Mouse (Mus musculus) lung, adult 2 months (tissue): ENCODE measurements around the gene Map6. TPM values are rescaled to one million over a fixed set of nuclear protein-coding genes. Genes with fewer than 3 reads are reported as not detected.

Experiments used
- DNase-seq: peaks from one replicate; pipeline ENCODE4 v3.0.0; 2022
- H3K4me1 ChIP-seq: fragments of 200-500 bp; 2 replicates; pipeline ENCODE4 v1.6.1; 2011; ENCODE audit warnings: low read length; ENCODE audit not compliant: control insufficient read depth, insufficient read depth
- H3K4me3 ChIP-seq: fragments of 200-500 bp; replicated peaks from 2 replicates; pipeline ENCODE3; 2011; ENCODE audit warnings: low read depth, mild to moderate bottlenecking, control low read depth, low read length; ENCODE audit errors: extremely low read depth
- CTCF ChIP-seq: fragments of 200-500 bp; IDR thresholded peaks from 2 replicates; pipeline ENCODE4 v1.5.1; 2011; ENCODE audit warnings: mild to moderate bottlenecking, low read length, control low read depth; ENCODE audit not compliant: insufficient read depth
- POLR2A ChIP-seq: fragments of 200-500 bp; IDR thresholded peaks from 2 replicates; pipeline ENCODE4 v1.6.1; 2011; ENCODE audit warnings: low read depth, mild to moderate bottlenecking, control low read depth, low read length, borderline replicate concordance; ENCODE audit errors: extremely low read depth
- WGBS: fragments of 180-500 bp; shearing (Covaris S2); methylation state at CpG from one replicate; pipeline ENCODE4 v1.1.7; 2018; 5-methylcytosine and 5-hydroxymethylcytosine counted together
- polyA plus RNA-seq: library from polyadenylated mRNA; depleted of rRNA; stranded (reverse); fragments of >200 nt; gene quantifications from 2 replicates; pipeline ENCODE4 v1.2.3, GENCODE M21; 2012

Map6 gene
- polyA plus RNA-seq, 1 experiment = 25.4 TPM

DNA sequence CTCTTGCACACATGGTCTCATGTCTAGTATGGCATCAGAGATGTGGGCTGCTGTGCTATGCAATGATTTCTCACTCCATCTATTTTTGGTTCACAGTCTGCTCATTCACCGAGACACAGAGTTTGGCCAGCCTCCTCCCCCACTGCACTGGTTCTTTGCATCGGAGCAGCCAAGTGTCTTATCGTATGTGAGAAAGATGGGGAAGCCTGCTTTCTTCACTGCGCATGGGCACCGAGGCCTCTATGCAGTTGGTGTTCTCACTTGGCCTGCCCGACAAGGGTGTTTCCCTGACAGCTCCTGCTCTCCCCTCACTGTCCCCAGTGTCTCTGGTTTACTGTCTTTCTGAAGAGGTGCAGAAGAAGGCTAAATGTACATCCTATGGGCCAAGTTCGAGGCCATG lies 12.2 kb upstream of the Map6 start:
- TF ChIP-seq CTCF = no peak
- TF ChIP-seq POLR2A = no peak
- 70% methylated on average over 7 of the region's 7 CpGs for WGBS
- Histone ChIP-seq H3K4me1 (no peaks in the 10 kb centered on the region), H3K4me3 (no peak overlapping the region)
- DNase-seq = no peak

DNA sequence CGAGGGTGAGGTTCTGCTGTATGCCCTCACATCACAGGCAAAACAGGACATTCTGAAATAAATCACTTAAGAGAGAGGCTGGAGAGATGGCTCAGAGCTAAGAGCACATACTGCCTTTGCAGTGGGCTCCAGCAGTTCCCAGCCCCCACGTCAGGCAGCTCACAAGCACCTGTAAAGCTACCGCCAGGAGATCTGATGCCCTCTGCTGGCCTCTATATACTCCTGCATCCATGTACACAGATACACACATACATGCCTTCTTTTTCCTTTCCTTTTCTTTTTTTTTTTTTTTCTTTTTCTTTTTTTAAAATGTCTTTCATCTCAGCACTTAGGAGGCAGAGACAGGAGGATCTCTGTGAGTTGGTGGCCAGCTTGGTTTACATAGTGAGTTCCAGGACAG lies 5.3 kb upstream of the Map6 start:
- Histone ChIP-seq H3K4me1 (no peaks in the 10 kb centered on the region), H3K4me3 (no peak overlapping the region)
- DNase-seq = no peak
- WGBS = 58% methylated on average over 3 of the region's 3 CpGs
- TF ChIP-seq CTCF (no peak), POLR2A (no peak)

DNA sequence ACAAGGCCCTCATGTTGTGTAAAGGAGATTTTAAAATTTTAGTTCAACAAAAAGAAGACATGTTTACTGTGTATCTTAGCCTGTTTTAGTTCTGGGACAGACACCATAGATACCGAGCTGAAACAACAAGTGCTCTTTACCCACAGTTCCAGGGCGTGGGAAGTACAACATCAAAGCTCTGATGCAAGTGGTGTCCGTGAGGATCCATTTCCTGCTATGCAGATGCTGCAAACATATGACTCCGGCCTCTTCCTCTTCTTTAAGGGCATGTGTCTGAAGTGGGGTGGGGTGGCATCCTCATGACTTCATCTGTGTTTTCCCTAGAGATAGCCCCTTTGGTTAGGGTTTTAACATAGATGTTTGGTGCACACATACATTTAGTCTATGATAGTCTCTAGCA lies 3.7 kb upstream of the Map6 start:
- TF ChIP-seq POLR2A (no peak), CTCF (no peak)
- WGBS = 33% methylated on average over 4 of the region's 4 CpGs
- DNase-seq = no peak
- Histone ChIP-seq H3K4me3 (no peak overlapping the region), H3K4me1 (peaks cover 4% of the 10 kb centered on the region)

DNA sequence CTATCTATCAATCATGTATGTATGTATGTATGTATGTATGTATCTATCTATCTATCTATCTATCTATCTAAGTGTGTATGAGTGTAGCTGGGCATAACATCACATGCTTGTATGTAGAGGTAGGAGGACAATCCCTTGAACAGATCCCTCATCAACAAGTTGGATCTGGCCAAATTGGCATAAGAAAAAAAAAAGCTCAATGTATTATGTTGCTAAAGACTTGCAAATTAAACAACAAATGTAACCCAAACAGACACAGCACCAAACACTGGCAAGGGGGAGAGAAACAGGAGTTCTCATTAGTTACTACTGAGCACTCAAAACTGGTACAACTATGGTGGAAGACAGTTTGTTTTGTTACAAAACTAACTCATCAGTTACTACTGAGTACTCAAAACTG lies 2.6 kb upstream of the Map6 start:
- peaks cover 4% of the 10 kb centered on the region for H3K4me1 ChIP-seq
- TF ChIP-seq CTCF (no peak), POLR2A (no peak)
- no peak for DNase-seq
- H3K4me3 ChIP-seq = no peak overlapping the region

DNA sequence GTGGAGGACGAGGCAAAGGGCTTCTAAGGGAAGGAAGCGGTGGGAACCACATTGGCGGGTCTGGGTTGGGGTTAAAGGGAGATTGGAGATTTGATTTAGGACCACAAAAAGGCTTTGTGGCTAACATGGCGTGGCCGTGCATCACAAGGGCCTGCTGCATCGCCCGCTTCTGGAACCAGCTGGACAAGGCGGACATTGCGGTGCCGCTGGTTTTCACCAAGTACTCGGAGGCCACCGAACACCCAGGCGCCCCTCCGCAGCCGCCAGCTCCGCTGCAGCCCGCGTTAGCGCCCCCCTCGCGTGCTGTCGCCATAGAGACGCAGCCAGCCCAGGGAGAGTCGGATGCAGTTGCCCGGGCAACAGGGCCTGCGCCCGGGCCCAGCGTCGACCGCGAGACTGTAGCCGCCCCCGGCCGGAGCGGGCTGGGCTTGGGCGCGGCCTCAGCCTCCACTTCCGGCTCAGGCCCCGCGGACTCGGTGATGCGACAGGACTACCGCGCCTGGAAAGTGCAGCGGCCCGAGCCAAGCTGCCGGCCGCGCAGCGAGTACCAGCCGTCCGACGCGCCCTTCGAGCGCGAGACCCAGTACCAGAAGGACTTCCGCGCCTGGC lies 754 bp downstream of the Map6 start:
- WGBS = under 1% methylated on average over 59 of the region's 59 CpGs
- no peak for TF ChIP-seq CTCF
- peak; percentile 37; the same call in 1 of the 2 replicates for TF ChIP-seq POLR2A
- H3K4me1 ChIP-seq = peaks cover 6% of the 10 kb centered on the region
- H3K4me3 ChIP-seq = peak overlapping the region; percentile 48
- peak; percentile 62 for DNase-seq

DNA sequence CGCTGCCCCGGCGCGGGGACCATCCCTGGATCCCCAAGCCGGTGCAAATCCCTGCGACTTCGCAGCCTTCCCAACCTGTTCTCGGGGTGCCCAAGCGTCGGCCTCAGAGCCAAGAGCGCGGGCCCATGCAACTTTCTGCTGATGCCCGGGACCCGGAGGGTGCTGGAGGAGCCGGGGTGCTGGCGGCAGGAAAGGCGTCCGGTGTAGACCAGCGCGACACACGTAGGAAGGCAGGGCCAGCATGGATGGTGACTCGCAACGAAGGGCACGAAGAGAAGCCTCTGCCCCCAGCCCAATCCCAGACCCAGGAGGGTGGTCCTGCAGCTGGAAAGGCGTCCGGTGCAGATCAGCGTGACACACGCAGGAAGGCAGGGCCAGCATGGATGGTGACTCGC lies 1.3 kb downstream of the Map6 start:
- Histone ChIP-seq H3K4me1 (peaks cover 6% of the 10 kb centered on the region), H3K4me3 (peak overlapping the region; percentile 48)
- no peak for DNase-seq
- TF ChIP-seq CTCF (no peak), POLR2A (no peak)
- 1% methylated on average over 29 of the region's 29 CpGs for WGBS

DNA sequence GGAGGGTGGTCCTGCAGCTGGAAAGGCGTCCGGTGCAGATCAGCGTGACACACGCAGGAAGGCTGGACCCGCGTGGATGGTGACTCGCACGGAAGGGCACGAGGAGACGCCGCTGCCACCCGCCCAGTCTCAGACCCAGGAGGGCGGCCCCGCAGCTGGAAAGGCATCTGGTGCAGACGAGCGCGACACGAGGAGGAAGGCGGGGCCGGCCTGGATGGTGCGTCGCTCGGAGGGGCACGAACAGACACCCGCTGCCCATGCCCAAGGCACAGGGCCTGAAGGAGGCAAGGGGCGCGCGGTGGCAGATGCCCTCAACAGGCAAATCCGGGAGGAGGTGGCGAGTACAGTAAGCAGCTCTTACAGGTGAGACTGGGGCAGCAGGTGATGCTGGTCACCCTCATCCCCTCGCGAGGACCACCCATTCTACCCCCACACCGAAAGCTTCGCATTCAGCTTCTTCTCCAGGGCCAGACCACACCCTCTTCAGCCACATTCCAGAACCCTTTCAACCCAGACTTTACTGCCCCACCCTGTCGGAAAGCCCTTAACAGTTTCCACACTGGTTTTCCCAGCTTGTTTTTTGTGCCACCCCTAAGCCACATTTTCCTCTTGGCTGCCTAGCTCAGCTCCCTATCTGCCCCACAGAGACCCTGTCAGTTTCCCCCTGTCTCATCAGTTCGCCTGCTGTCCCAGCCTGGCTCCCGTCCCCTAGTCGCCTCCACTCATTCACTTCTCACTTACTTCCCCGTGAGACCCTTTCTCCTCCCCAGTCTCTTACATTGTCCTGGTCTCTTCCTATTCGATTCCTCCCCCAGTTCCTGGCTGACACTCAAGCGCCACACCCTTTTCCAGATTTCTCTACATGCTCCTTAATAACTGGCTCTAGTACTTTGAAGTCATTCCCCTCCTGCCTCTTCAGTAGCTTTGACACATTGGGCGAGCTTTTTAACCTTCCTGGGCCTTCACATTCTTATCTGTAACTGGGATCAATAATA lies 2.0 kb downstream of the Map6 start:
- DNase-seq = peak; percentile 40
- TF ChIP-seq CTCF (no peak), POLR2A (no peak)
- 10% methylated on average over 42 of the region's 42 CpGs for WGBS
- Histone ChIP-seq H3K4me1 (peaks cover 6% of the 10 kb centered on the region), H3K4me3 (peak overlapping the region; percentile 48)

DNA sequence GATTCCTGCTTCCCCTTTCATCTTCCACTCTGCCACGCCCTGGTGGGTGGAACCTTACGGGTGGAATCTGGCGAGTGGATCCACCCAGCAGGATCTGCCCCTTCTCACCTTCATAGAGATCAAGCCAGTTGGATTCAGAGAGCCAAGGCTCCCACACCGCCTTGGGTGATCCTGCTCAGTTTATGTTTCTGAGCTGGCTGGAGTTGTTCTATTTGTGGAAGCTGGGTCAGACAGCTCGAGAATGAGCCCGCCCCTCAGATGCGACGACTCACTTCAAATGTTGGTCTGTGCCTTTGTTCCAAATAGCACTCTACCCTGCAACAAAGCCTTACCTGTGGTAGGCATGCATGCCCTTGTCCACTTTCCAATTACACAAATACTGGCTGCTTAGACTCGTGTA lies 4.4 kb downstream of the Map6 start:
- DNase-seq = peak; percentile 34
- TF ChIP-seq CTCF = no peak
- TF ChIP-seq POLR2A = no peak
- Histone ChIP-seq H3K4me3 (no peak overlapping the region), H3K4me1 (peaks cover 6% of the 10 kb centered on the region)
- 29% methylated on average over 9 of the region's 9 CpGs for WGBS

DNA sequence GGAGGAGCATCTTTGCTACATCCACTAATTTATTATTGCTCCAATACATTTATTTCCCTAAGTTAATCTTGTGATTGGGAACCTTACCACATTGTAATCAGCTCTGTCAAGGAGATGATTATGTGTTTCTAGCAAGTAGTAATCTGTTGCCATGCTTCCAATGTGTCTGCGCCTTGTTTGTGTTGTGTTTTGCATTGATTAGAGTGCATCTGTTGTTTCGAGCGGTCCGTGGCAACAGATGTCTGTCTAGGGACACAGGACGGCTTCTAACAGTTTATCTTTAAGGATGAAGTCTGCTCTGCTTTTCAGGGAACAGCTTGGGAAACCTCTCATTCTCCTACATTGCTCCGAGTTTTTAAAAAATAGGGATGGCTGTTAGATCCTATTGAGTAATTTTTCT lies 7.9 kb downstream of the Map6 start:
- peaks cover 2% of the 10 kb centered on the region; the same call in 1 of the 2 replicates for H3K4me1 ChIP-seq
- WGBS = 74% methylated on average over 6 of the region's 6 CpGs
- TF ChIP-seq CTCF = no peak
- no peak for TF ChIP-seq POLR2A
- no peak overlapping the region for H3K4me3 ChIP-seq
- no peak for DNase-seq
